Comparison of ENCODE assay signal across 10 mouse cellular contexts in the genomic region with DNA sequence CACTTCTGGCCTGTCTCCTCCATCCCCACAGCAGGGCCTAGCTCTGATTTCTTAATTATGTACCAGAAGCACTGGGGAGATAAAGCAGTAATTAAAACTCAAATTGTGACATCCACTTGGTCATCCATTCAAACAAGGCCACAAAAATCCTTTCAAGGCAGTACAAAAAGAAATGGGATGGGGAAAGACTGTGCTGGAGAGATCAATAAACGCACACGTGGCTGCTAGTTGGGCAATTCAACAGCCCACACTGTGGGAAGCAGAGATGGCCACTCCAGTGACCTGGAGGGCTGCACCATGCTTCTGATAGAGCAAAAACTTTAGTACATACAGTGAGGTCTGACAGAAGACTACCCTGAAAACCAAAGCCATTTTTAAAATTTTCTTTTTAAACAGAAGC. TPM values are rescaled to one million over a fixed set of nuclear protein-coding genes. Genes with fewer than 3 reads are reported as not detected.
DNase-seq lines count a peak whose midpoint lies in the region; ATAC-seq and TF ChIP-seq lines count a peak whose summit lies in the region.
"Had no signal": no experiment of that assay in that cellular context is flagged by ENCODE, and none has a peak within 500 bp of the region (broad histone marks: within the 10 kb centered on the region; RNA-seq: fewer than 3 reads in every experiment).

No protein-coding gene starts in this region.

- no peak overlapping the region for H3K4me3 ChIP-seq in CH12.LX (replicated peaks in 1 of 3; ENCODE audit: low read depth in 2 of 3, low read length in 2 of 3, poor library complexity in 1 of 3)
- peak overlapping the region; percentile 78; the same call in 1 of the 2 replicates for H3K4me3 ChIP-seq in embryonic facial prominence, embryonic 10.5 days
- peak overlapping the region; percentile 74 for H3K4me3 ChIP-seq in hindbrain, embryonic 13.5 days
- H3K4me3 ChIP-seq in midbrain, embryonic 10.5 days: peak overlapping the region; percentile 74; the same call in 1 of the 2 replicates

- ATAC-seq in hindbrain, embryonic 13.5 days (ENCODE audit: low FRiP score): no peak

- no peak overlapping the region for H3K27ac ChIP-seq in CH12.LX (ENCODE audit: insufficient read depth, low read depth)
- H3K27ac ChIP-seq in embryonic facial prominence, embryonic 10.5 days (replicated peaks): no peak overlapping the region
- no peak overlapping the region for H3K27ac ChIP-seq in hindbrain, embryonic 13.5 days
- H3K27ac ChIP-seq in midbrain, embryonic 10.5 days (replicated peaks): no peak overlapping the region

- no peaks in the 10 kb centered on the region for H3K9me3 ChIP-seq in CH12.LX (replicated peaks; ENCODE audit: low read length)
- H3K9me3 ChIP-seq in embryonic facial prominence, embryonic 10.5 days: no peaks in the 10 kb centered on the region
- no peaks in the 10 kb centered on the region for H3K9me3 ChIP-seq in hindbrain, embryonic 13.5 days
- no peaks in the 10 kb centered on the region for H3K9me3 ChIP-seq in midbrain, embryonic 10.5 days (replicated peaks)

- dilution Hi-C loops in CH12.LX (cut with MboI; ENCODE audit: extremely low pct_ligation_motif_present, extremely low pct_unique_long_range_greater_than_20kb, low sequenced_read_pairs): no loop called here

- in situ Hi-C loops in CH12.LX (cut with MboI; ENCODE audit: low pct_ligation_motif_present, low pct_unique_long_range_greater_than_20kb, low sequenced_read_pairs): no loop called here

- WGBS in embryonic facial prominence, embryonic 10.5 days: 56% methylated on average over 2 of the region's 2 CpGs
- 36% methylated on average over 2 of the region's 2 CpGs for WGBS in hindbrain, embryonic 13.5 days
- WGBS in midbrain, embryonic 10.5 days: 60% methylated on average over 2 of the region's 2 CpGs

- H3K79me2 ChIP-seq in CH12.LX (replicated peaks; ENCODE audit: control insufficient read depth, extremely low read depth, insufficient read depth, poor library complexity, severe bottlenecking): no peaks in the 10 kb centered on the region

- H3K4me1 ChIP-seq in CH12.LX (ENCODE audit: control insufficient read depth in 1 of 2, insufficient read depth in 2 of 2): peaks cover 3 to 11% of the 10 kb centered on the region in 2 experiments; a peak in 3 of 4 replicates
- H3K4me1 ChIP-seq in embryonic facial prominence, embryonic 10.5 days: peaks cover 10% of the 10 kb centered on the region
- peaks cover 33% of the 10 kb centered on the region for H3K4me1 ChIP-seq in hindbrain, embryonic 13.5 days (replicated peaks)
- peaks cover 13% of the 10 kb centered on the region for H3K4me1 ChIP-seq in midbrain, embryonic 10.5 days

- no peak for TF ChIP-seq POLR2A in CH12.LX (IDR thresholded peaks at IDR 0.05; ENCODE audit: low read depth, low read length)

- H3K27me3 ChIP-seq in CH12.LX (replicated peaks): peaks cover 2% of the 10 kb centered on the region
- 0 out of 2 replicates have a peak, but pooled peaks cover 3% of the 10 kb centered on the region for H3K27me3 ChIP-seq in embryonic facial prominence, embryonic 10.5 days (replicated peaks; ENCODE audit: low read depth, poor library complexity, severe bottlenecking)
- no peaks in the 10 kb centered on the region for H3K27me3 ChIP-seq in hindbrain, embryonic 13.5 days
- H3K27me3 ChIP-seq in midbrain, embryonic 10.5 days (ENCODE audit: low read depth, poor library complexity, severe bottlenecking): peaks cover 6% of the 10 kb centered on the region; the same call in 1 of the 2 replicates

- H3K9ac ChIP-seq in CH12.LX (ENCODE audit: insufficient read depth, low read depth): peak overlapping the region; percentile 65; the same call in 1 of the 2 replicates
- peak overlapping the region; percentile 89 for H3K9ac ChIP-seq in hindbrain, embryonic 13.5 days

- H3K36me3 ChIP-seq in CH12.LX (replicated peaks in 1 of 2; ENCODE audit: control insufficient read depth in 1 of 2, insufficient read depth in 1 of 2, low read length in 1 of 2): peaks cover 14 to 22% of the 10 kb centered on the region in 2 experiments
- peaks cover 21% of the 10 kb centered on the region for H3K36me3 ChIP-seq in embryonic facial prominence, embryonic 10.5 days (replicated peaks)
- H3K36me3 ChIP-seq in hindbrain, embryonic 13.5 days: peaks cover 22% of the 10 kb centered on the region
- peaks cover 18% of the 10 kb centered on the region for H3K36me3 ChIP-seq in midbrain, embryonic 10.5 days

- H3K4me2 ChIP-seq in CH12.LX (ENCODE audit: insufficient read depth, low read depth, poor library complexity, severe bottlenecking): peak overlapping the region; percentile 78; the same call in 1 of the 2 replicates
- H3K4me2 ChIP-seq in hindbrain, embryonic 13.5 days: peak overlapping the region; percentile 67

- no peak for TF ChIP-seq RAD21 in CH12.LX (IDR thresholded peaks at IDR 0.05; ENCODE audit: low read depth, low read length)

- no peak for TF ChIP-seq EP300 in CH12.LX (IDR thresholded peaks at IDR 0.05; ENCODE audit: low read length)

- TF ChIP-seq CTCF in CH12.LX (conservative IDR thresholded peaks at IDR 0.05 in 1 of 2, IDR thresholded peaks at IDR 0.05 in 1 of 2; ENCODE audit: low read depth in 2 of 2, low read length in 2 of 2): no peak

- no peak for DNase-seq in CH12.LX (ENCODE audit: extremely low read depth)
- no peak for DNase-seq in embryonic facial prominence, embryonic 10.5 days (ENCODE audit: low spot score)
- no peak for DNase-seq in midbrain, embryonic 10.5 days (ENCODE audit: low spot score)
- no peak for DNase-seq in frontal cortex, postnatal 36 days (ENCODE audit: low spot score in 2 of 2)
- no peak for DNase-seq in left cerebral cortex, adult 18-20 months (ENCODE audit: low spot score in 2 of 2)
- no peak for DNase-seq in cerebellum, adult 11 months
- DNase-seq: adrenal gland, postnatal 25 days; left cerebral cortex, postnatal 4 days; thymus, postnatal 4 days had no signal

TF ChIP-seq in CH12.LX, 34 proteins besides CTCF, POLR2A, EP300 and RAD21:
- no peak for TF ChIP-seq E2F4 (IDR thresholded peaks at IDR 0.05; ENCODE audit: insufficient replicate concordance, low read depth, low read length)
- no peak for TF ChIP-seq GABPA (IDR thresholded peaks at IDR 0.05; ENCODE audit: insufficient replicate concordance, low read depth, low read length)
- no peak for TF ChIP-seq ETS1 (conservative IDR thresholded peaks at IDR 0.05; ENCODE audit: low read depth, low read length)
- TF ChIP-seq MXI1 (IDR thresholded peaks at IDR 0.05; ENCODE audit: low read depth, low read length): no peak
- TF ChIP-seq IRF4 (IDR thresholded peaks at IDR 0.05; ENCODE audit: low read depth, low read length): no peak
- TF ChIP-seq MEF2A (IDR thresholded peaks at IDR 0.05; ENCODE audit: borderline replicate concordance, low read depth, low read length): no peak

RNA-seq across cellular contexts. Expression of gene Paqr3, which starts 1.3 kb away (rescaled TPM):
- total RNA-seq in CH12.LX (2012; rRNA removed) (3.8 and 6.1 TPM in 2 replicates), CH12.LX (2014; rRNA removed) (3.4 and 3.7 TPM in 2 replicates)
- polyA plus RNA-seq in CH12.LX (2012; ENCODE audit: insufficient read length, low read depth): 4.2 and 5.6 TPM in 2 replicates
- 7.7 and 8.7 TPM in 2 replicates for polyA plus RNA-seq in embryonic facial prominence, embryonic 10.5 days (2016; fragmentation: Nextera tagmentation; extraction: Ambion mirVana)
- 20.9 and 22.5 TPM in 2 replicates for polyA plus RNA-seq in hindbrain, embryonic 13.5 days (2015; fragmentation: Nextera tagmentation; extraction: Ambion mirVana)
- 8.4 and 9.3 TPM in 2 replicates for polyA plus RNA-seq in midbrain, embryonic 10.5 days (2016; fragmentation: Nextera tagmentation; extraction: Ambion mirVana)
- total RNA-seq in left cerebral cortex, adult 18-20 months (2021): 10 to 100 TPM; 21.0 to 25.0 TPM

Comparison
In these comparisons a context has a peak if more than half of its experiments do, and no peak if none do; other contexts are left out.
1. H3K4me3 ChIP-seq: peak in embryonic facial prominence, embryonic 10.5 days (single experiment), hindbrain, embryonic 13.5 days (single experiment) and midbrain, embryonic 10.5 days (single experiment); none in CH12.LX (0 of 3).